Mouse (Mus musculus) ES-Bruce4 (cell line): Measurements from ENCODE around the gene Sema3e. TPM values are rescaled to one million over a fixed set of nuclear protein-coding genes. Genes with fewer than 3 reads are reported as not detected.

Experiments used
- H3K27ac ChIP-seq: 2 replicates; pipeline ENCODE4 v1.5.1; 2012; ENCODE audit warnings: low read length, inconsistent platforms; ENCODE audit not compliant: insufficient read depth
- H3K27me3 ChIP-seq: 2 replicates; pipeline ENCODE4 v1.6.1; 2012; ENCODE audit warnings: mild to moderate bottlenecking, low read length, inconsistent platforms; ENCODE audit not compliant: control insufficient read depth, poor library complexity, insufficient read depth, severe bottlenecking
- H3K36me3 ChIP-seq: 2 replicates; pipeline ENCODE4 v1.6.1; 2012; ENCODE audit warnings: inconsistent platforms, mild to moderate bottlenecking, low read length, moderate library complexity; ENCODE audit not compliant: control insufficient read depth, poor library complexity, insufficient read depth, severe bottlenecking
- H3K4me1 ChIP-seq: one replicate; pipeline ENCODE4 v1.8.1; 2011; ENCODE audit warnings: low read length; ENCODE audit not compliant: control insufficient read depth, insufficient read depth
- H3K4me3 ChIP-seq: 2 replicates; pipeline ENCODE4 v1.5.1; 2011; ENCODE audit warnings: low read depth, mild to moderate bottlenecking, low read length
- H3K9ac ChIP-seq: 2 replicates; pipeline ENCODE4 v1.6.1; 2012; ENCODE audit warnings: low read depth, mild to moderate bottlenecking, inconsistent platforms; ENCODE audit not compliant: poor library complexity, severe bottlenecking
- H3K9me3 ChIP-seq: replicated peaks from 2 replicates; pipeline ENCODE4 v1.6.1; 2012; ENCODE audit warnings: mild to moderate bottlenecking, low read length, inconsistent platforms; ENCODE audit not compliant: control insufficient read depth, poor library complexity, insufficient read depth, severe bottlenecking
- CTCF ChIP-seq: IDR thresholded peaks from one replicate; pipeline ENCODE4 v1.8.1; 2011; ENCODE audit warnings: low read depth, low read length
- EP300 ChIP-seq: IDR thresholded peaks from 2 replicates; pipeline ENCODE4 v1.6.1; 2011; ENCODE audit warnings: low read depth, low read length; ENCODE audit not compliant: insufficient read depth
- POLR2A ChIP-seq: IDR thresholded peaks from one replicate; pipeline ENCODE4 v1.8.1; 2011; ENCODE audit warnings: low read length; ENCODE audit not compliant: insufficient read depth
- polyA plus RNA-seq: library from polyadenylated mRNA; stranded (reverse); fragments of >200 nt; gene quantifications from 2 replicates; pipeline ENCODE4 v1.2.4, GENCODE M21; 2011; ENCODE audit warnings: low read depth; ENCODE audit not compliant: missing spikeins, insufficient read depth, insufficient read length

Sema3e gene
- polyA plus RNA-seq, 1 experiment = 62.9 TPM

GRCm38 (mm10) chr5:14167776-14168175 lies 142.7 kb downstream of the Sema3e start:
- Histone ChIP-seq H3K27ac (no peak overlapping the region), H3K4me3 (no peak overlapping the region), H3K9ac (no peak overlapping the region), H3K27me3 (no peaks in the 10 kb centered on the region), H3K36me3 (0 out of 2 replicates have a peak, but pooled peaks cover 2% of the 10 kb centered on the region), H3K4me1 (no peaks in the 10 kb centered on the region), H3K9me3 (no peaks in the 10 kb centered on the region)
- TF ChIP-seq POLR2A (no peak), EP300 (no peak), CTCF (no peak)

- no peak overlapping the region for H3K27ac ChIP-seq
- H3K4me3 ChIP-seq = no peak overlapping the region
- no peaks in the 10 kb centered on the region for H3K4me1 ChIP-seq
- TF ChIP-seq CTCF (no peak), EP300 (no peak), POLR2A (no peak)
- no peaks in the 10 kb centered on the region for H3K36me3 ChIP-seq
- H3K9me3 ChIP-seq = no peaks in the 10 kb centered on the region
- H3K27me3 ChIP-seq = no peaks in the 10 kb centered on the region
- no peak overlapping the region for H3K9ac ChIP-seq
Observed at GRCm38 (mm10) chr5:14173355-14174183, 148.5 kb downstream of the Sema3e start.

- H3K4me1 ChIP-seq = no peaks in the 10 kb centered on the region
- H3K27me3 ChIP-seq = no peaks in the 10 kb centered on the region
- H3K4me3 ChIP-seq = peak overlapping the region; percentile 0; the same call in 1 of the 2 replicates
- peak overlapping the region; percentile 21; the same call in 1 of the 2 replicates for H3K9ac ChIP-seq
- H3K9me3 ChIP-seq = no peaks in the 10 kb centered on the region
- no peaks in the 10 kb centered on the region for H3K36me3 ChIP-seq
- no peak overlapping the region for H3K27ac ChIP-seq
- TF ChIP-seq EP300 (no peak), CTCF (no peak), POLR2A (no peak)
Observed at GRCm38 (mm10) chr5:14180571-14180970, 155.5 kb downstream of the Sema3e start.

- H3K4me3 ChIP-seq = no peak overlapping the region
- H3K36me3 ChIP-seq = no peaks in the 10 kb centered on the region
- H3K27me3 ChIP-seq = no peaks in the 10 kb centered on the region
- no peaks in the 10 kb centered on the region for H3K4me1 ChIP-seq
- no peak overlapping the region for H3K27ac ChIP-seq
- no peak overlapping the region for H3K9ac ChIP-seq
- TF ChIP-seq CTCF = no peak
- no peak for TF ChIP-seq EP300
- no peak for TF ChIP-seq POLR2A
- H3K9me3 ChIP-seq = no peaks in the 10 kb centered on the region
Observed at GRCm38 (mm10) chr5:14182156-14182555, 157.1 kb downstream of the Sema3e start.

GRCm38 (mm10) chr5:14195172-14195819 lies 170.2 kb downstream of the Sema3e start:
- TF ChIP-seq CTCF (no peak), POLR2A (no peak), EP300 (no peak)
- Histone ChIP-seq H3K4me3 (no peak overlapping the region), H3K36me3 (no peaks in the 10 kb centered on the region), H3K27ac (no peak overlapping the region), H3K27me3 (no peaks in the 10 kb centered on the region), H3K9me3 (no peaks in the 10 kb centered on the region), H3K9ac (no peak overlapping the region), H3K4me1 (no peaks in the 10 kb centered on the region)
